Mouse (Mus musculus) limb, embryonic 12.5 days (tissue): Measurements from ENCODE around the gene Ldlr. TPM values are rescaled to one million over a fixed set of nuclear protein-coding genes. Genes with fewer than 3 reads are reported as not detected.
"Not testable (repeated sequence)": the region's sequence is repeated elsewhere in the genome, so short reads cannot be mapped to it uniquely, and the experiment has no call there.

Source experiments
- ATAC-seq: fragments of 200-750 bp; cut with Nextera tagmentation; 2 replicates; pipeline ENCODE4 v1.8.0; 2017; ENCODE audit warnings: low read depth, moderate TSS enrichment; ENCODE audit not compliant: insufficient number of reproducible peaks, insufficient read depth, low FRiP score, low TSS enrichment
- H3K27ac ChIP-seq: fragments of 300-500 bp; sonication (generic); 2 replicates; pipeline ENCODE4 v1.5.1; 2016; ENCODE audit warnings: mild to moderate bottlenecking, moderate library complexity
- H3K27me3 ChIP-seq: fragments of 300-500 bp; sonication (generic); 2 replicates; pipeline ENCODE4 v1.6.1; 2016; ENCODE audit warnings: mild to moderate bottlenecking, moderate library complexity
- H3K36me3 ChIP-seq: fragments of 300-500 bp; sonication (generic); 2 replicates; pipeline ENCODE4 v1.6.1; 2016; ENCODE audit warnings: mild to moderate bottlenecking, moderate library complexity
- H3K4me1 ChIP-seq: fragments of 300-500 bp; sonication (generic); replicated peaks from 2 replicates; pipeline ENCODE4 v1.6.1; 2016
- H3K4me2 ChIP-seq: fragments of 300-500 bp; sonication (generic); 2 replicates; pipeline ENCODE4 v1.6.1; 2016; ENCODE audit warnings: mild to moderate bottlenecking, moderate library complexity
- H3K4me3 ChIP-seq: fragments of 300-500 bp; sonication (generic); replicated peaks from 2 replicates; pipeline ENCODE4 v1.5.1; 2016; ENCODE audit warnings: mild to moderate bottlenecking
- H3K9ac ChIP-seq: fragments of 300-500 bp; sonication (generic); replicated peaks from 2 replicates; pipeline ENCODE4 v1.6.1; 2016; ENCODE audit warnings: mild to moderate bottlenecking, moderate library complexity
- H3K9me3 ChIP-seq: fragments of 300-500 bp; sonication (generic); 2 replicates; pipeline ENCODE4 v1.6.1; 2016; ENCODE audit warnings: mild to moderate bottlenecking, moderate library complexity
- WGBS: fragments of 180-500 bp; shearing (Covaris S2); methylation state at CpG from one replicate; pipeline ENCODE4 v1.1.7; 2016; 5-methylcytosine and 5-hydroxymethylcytosine counted together
- polyA plus RNA-seq: library from polyadenylated mRNA; unstranded; fragments of >200 nt; fragmentation: Nextera tagmentation; extraction: Ambion mirVana; gene quantifications from 2 replicates; pipeline ENCODE4 v1.2.1, GENCODE M21; 2016

Gene Ldlr
- polyA plus RNA-seq, 1 experiment from 2014 or later = 37.3 TPM

DNA sequence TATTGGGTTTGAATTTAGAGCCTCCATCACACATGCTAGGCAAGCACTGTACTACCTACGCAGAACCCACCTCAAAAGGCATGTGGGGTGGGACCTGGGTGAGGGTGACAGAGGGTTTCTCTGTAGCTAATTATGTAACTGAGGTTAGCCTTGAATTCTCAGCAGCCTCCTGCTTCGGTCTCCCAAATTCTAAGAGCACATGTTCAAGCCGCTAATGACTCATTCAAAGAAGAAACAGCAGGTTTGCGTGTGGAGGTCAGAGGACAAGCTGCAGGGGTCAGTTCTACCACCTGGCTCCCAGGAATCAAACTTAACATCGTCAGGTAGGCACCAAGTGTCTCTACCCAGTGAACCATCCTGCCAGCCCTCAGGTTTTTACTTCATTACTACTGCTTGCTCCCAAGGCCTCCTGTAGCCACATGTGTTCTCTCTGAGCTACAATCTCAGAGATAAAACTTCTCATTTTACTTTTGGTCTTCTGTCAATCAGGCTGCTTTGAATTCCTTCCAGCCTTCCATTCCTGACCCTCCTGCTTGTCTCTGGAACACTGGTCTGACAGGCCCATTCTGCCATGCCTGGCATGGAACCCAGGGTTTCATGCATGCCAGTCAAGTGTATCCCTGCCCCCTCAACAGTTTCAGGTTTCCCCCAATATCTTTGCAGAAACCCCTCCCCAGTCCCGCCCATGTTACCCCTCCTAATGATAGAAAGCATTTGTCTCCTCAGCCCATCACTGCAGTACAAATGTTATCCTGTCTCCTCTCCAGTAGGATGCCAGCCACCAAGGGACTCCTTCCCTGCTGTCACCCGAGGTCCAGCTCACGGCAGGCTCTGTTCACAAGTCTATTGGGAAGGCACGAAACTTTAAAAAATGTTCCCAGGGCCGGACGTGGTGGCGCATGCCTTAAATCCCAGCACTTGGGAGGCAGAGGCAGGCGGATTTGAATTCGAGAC lies 35.6 kb downstream of the Ldlr start:
- Histone ChIP-seq H3K36me3 (peaks cover 38% of the 10 kb centered on the region), H3K9ac (peak overlapping the region; percentile 76), H3K4me3 (peak overlapping the region; percentile 88), H3K27ac (no peak overlapping the region), H3K4me1 (peaks cover 13% of the 10 kb centered on the region), H3K4me2 (peak overlapping the region; percentile 76), H3K27me3 (no peaks in the 10 kb centered on the region), H3K9me3 (no peaks in the 10 kb centered on the region)
- whole genome bisulfite sequencing = 50% methylated on average over 14 of the region's 14 CpGs
- no peak for ATAC-seq

DNA sequence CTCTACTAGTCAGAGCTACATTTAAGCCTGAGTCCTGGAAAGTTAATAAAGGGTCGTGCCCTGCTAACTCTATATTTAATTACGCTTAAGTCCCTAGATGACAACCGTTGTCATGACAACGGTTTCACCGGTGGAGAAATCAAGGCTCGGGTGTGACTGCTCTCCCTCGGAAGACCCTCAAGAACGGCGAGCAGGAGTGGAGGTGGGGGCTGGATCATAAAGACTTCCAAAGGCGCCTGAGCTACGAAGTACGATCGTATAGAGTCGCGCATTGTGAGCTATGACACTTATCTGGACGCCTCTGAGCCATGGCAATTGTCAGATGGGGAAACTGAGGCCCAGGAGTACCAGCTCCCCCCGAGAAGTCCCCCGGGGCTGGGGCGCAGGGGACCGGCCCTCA lies 36.4 kb downstream of the Ldlr start:
- Histone ChIP-seq H3K4me2 (peak overlapping the region; percentile 76), H3K4me1 (peaks cover 13% of the 10 kb centered on the region), H3K9ac (peak overlapping the region; percentile 76), H3K36me3 (peaks cover 30% of the 10 kb centered on the region), H3K9me3 (no peaks in the 10 kb centered on the region), H3K4me3 (peak overlapping the region; percentile 88), H3K27me3 (no peaks in the 10 kb centered on the region), H3K27ac (peak overlapping the region; percentile 64; the same call in 1 of the 2 replicates)
- ATAC-seq = no peak; the same call in 1 of the 2 replicates
- under 1% methylated on average over 20 of the region's 20 CpGs for WGBS

- peak within 1 kb of the TSS; percentile 75 for H3K27ac ChIP-seq
- H3K9me3 ChIP-seq = no peaks in the 10 kb centered on the region
- 1% methylated on average over 54 of the region's 54 CpGs for WGBS
- peak within 1 kb of the TSS; percentile 76 for H3K9ac ChIP-seq
- peaks cover 27% of the 10 kb centered on the region for H3K36me3 ChIP-seq
- peak within 1 kb of the TSS; percentile 76 for H3K4me2 ChIP-seq
- peak; percentile 93 for ATAC-seq
- no peaks in the 10 kb centered on the region for H3K27me3 ChIP-seq
- peaks cover 13% of the 10 kb centered on the region for H3K4me1 ChIP-seq
- H3K4me3 ChIP-seq = peak within 1 kb of the TSS; percentile 88
Observed at GRCm38 (mm10) chr9:21760155-21761088, 37.1 kb downstream of the Ldlr start, which contains the start of gene Spc24. Gene Spc24, minus strand, starts transcription at chr9:21760303.

DNA sequence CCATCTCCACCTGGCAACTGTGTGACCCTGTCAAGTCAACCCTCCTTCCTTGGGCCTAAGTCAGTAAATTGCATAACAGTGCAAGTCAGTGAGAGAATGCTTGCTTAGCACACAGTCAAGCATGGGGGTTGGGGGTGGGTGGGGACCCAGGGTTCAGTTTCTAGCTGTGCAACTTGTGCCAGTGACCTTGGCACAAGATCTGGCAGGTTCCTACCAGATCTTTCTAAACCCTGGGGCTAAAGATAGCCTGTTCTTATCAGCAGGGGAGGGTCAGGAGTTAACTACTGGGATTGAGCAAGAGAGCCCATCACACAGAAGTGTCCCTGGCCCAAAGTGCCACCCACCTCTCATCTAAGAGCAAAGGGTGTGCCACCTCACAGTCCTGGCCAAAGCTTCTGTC lies 38.9 kb downstream of the Ldlr start:
- Histone ChIP-seq H3K4me1 (peaks cover 17% of the 10 kb centered on the region), H3K4me3 (no peak overlapping the region), H3K36me3 (peaks cover 20% of the 10 kb centered on the region), H3K27ac (no peak overlapping the region), H3K4me2 (no peak overlapping the region), H3K9me3 (no peaks in the 10 kb centered on the region), H3K9ac (no peak overlapping the region), H3K27me3 (no peaks in the 10 kb centered on the region)
- no peak for ATAC-seq

DNA sequence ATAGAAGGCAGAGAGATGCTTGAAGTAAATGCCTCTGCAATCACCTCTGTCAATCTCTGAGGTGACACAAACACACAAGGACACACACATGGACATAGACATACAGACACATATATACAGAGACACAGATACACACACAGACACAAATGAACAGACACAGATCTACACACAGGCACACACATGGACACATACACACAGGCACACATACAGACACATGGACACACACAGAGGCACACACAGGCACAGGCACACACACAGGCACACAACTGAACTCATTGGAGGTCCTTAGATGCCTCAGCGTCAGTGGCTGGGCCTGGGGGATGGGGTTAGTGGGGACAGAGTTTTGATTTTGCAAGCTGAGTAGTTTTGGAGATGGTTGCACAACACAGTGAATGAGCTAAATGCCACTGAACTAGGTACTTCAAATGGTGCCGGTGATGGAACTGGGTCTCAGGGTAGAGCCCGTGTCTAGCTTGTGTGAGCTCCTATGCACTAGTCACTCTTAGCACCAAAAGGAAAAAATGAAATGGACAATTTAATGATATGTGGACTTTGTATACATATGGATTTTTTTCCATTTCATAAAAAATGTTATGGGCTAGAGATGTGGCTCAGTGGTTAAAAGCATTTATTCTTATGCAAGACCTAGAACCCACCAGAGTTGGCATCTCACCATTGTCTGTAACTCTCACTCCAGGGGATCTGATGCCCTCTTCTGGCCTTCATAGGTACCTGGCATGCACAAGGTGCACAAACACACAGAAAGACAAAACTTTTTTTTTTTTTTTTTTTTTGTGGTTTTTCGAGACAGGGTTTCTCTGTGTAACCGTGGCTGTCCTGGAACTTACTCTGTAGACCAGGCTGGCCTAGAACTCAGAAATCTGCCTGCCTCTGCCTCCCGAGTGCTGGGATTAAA lies 41.1 kb downstream of the Ldlr start:
- Histone ChIP-seq H3K27me3 (no peaks in the 10 kb centered on the region), H3K4me2 (no peak overlapping the region), H3K9ac (no peak overlapping the region), H3K4me3 (no peak overlapping the region), H3K36me3 (peaks cover 19% of the 10 kb centered on the region), H3K27ac (no peak overlapping the region), H3K4me1 (peaks cover 29% of the 10 kb centered on the region), H3K9me3 (no peaks in the 10 kb centered on the region)
- no peak for ATAC-seq
- 93% methylated on average over 6 of the region's 6 CpGs for WGBS

GRCm38 (mm10) chr9:21767896-21768295 lies 44.6 kb downstream of the Ldlr start:
- H3K27ac ChIP-seq = peak overlapping the region; percentile 96
- ATAC-seq = peak; percentile 52; the same call in 1 of the 2 replicates
- H3K27me3 ChIP-seq = no peaks in the 10 kb centered on the region
- no peak overlapping the region for H3K4me3 ChIP-seq
- H3K36me3 ChIP-seq = peaks cover 52% of the 10 kb centered on the region
- H3K9me3 ChIP-seq = no peaks in the 10 kb centered on the region
- peak overlapping the region; percentile 24; the same call in 1 of the 2 replicates for H3K9ac ChIP-seq
- WGBS = 31% methylated on average over 11 of the region's 11 CpGs
- peaks cover 34% of the 10 kb centered on the region for H3K4me1 ChIP-seq
- H3K4me2 ChIP-seq = peak overlapping the region; percentile 36

- peaks cover 59% of the 10 kb centered on the region for H3K36me3 ChIP-seq
- H3K4me3 ChIP-seq = no peak overlapping the region
- no peak for ATAC-seq
- peak overlapping the region; percentile 24; the same call in 1 of the 2 replicates for H3K9ac ChIP-seq
- peak overlapping the region; percentile 96 for H3K27ac ChIP-seq
- 50% methylated on average over 13 of the region's 13 CpGs for WGBS
- H3K4me1 ChIP-seq = peaks cover 34% of the 10 kb centered on the region
- peak overlapping the region; percentile 36 for H3K4me2 ChIP-seq
- no peaks in the 10 kb centered on the region for H3K27me3 ChIP-seq
- no peaks in the 10 kb centered on the region for H3K9me3 ChIP-seq
Observed at GRCm38 (mm10) chr9:21768511-21769411, 45.5 kb downstream of the Ldlr start.

GRCm38 (mm10) chr9:21769558-21770183 lies 46.4 kb downstream of the Ldlr start:
- H3K27me3 ChIP-seq = no peaks in the 10 kb centered on the region
- H3K9me3 ChIP-seq = no peaks in the 10 kb centered on the region
- H3K4me3 ChIP-seq = no peak overlapping the region
- WGBS = 80% methylated on average over 26 of the region's 26 CpGs
- no peak for ATAC-seq
- H3K4me2 ChIP-seq = no peak overlapping the region
- H3K36me3 ChIP-seq = peaks cover 68% of the 10 kb centered on the region
- H3K4me1 ChIP-seq = peaks cover 34% of the 10 kb centered on the region
- no peak overlapping the region; the same call in 1 of the 2 replicates for H3K9ac ChIP-seq
- H3K27ac ChIP-seq = peak overlapping the region; percentile 96

GRCm38 (mm10) chr9:21773396-21773795 lies 50.1 kb downstream of the Ldlr start:
- H3K9ac ChIP-seq, ATAC-seq: not testable (repeated sequence)

More at GRCm38 (mm10) chr9:21773396-21773795, 50.1 kb downstream of the Ldlr start:
- WGBS = 91% methylated on average over 5 of the region's 5 CpGs
- H3K4me3 ChIP-seq, H3K9me3 ChIP-seq, H3K4me2 ChIP-seq, H3K27me3 ChIP-seq, H3K27ac ChIP-seq: not testable (repeated sequence)
- peaks cover 91% of the 10 kb centered on the region for H3K36me3 ChIP-seq
- peaks cover 16% of the 10 kb centered on the region for H3K4me1 ChIP-seq
